Comparison of ENCODE assay signal across 20 mouse cellular contexts in genomic region chr9:96220419-96220818, GRCm38 (mm10). TPM values are rescaled to one million over a fixed set of nuclear protein-coding genes. Genes with fewer than 3 reads are reported as not detected.
DNase-seq lines count a peak whose midpoint lies in the region; ATAC-seq lines count a peak whose summit lies in the region.
"Had no signal": no experiment of that assay in that cellular context is flagged by ENCODE, and none has a peak within 500 bp of the region (broad histone marks: within the 10 kb centered on the region; RNA-seq: fewer than 3 reads in every experiment).

No protein-coding gene starts in this region.

- 0 out of 2 replicates have a peak overlapping the region, but pooled peaks have one; percentile 29 for H3K27ac ChIP-seq in hindbrain, embryonic 10.5 days
- H3K27ac ChIP-seq in hindbrain, embryonic 16.5 days (ENCODE audit: low read depth, low read length) = no peak overlapping the region
- H3K27ac ChIP-seq in liver, embryonic 13.5 days = 0 out of 2 replicates have a peak overlapping the region, but pooled peaks have one; percentile 29
- H3K27ac ChIP-seq: embryonic facial prominence, embryonic 15.5 days; heart, adult 2 months; heart, embryonic 15.5 days; hindbrain, embryonic 15.5 days had no signal

- no peak overlapping the region for H3K4me2 ChIP-seq in hindbrain, embryonic 16.5 days (ENCODE audit: low read length)
- no peak overlapping the region for H3K4me2 ChIP-seq in liver, embryonic 13.5 days
- H3K4me2 ChIP-seq: embryonic facial prominence, embryonic 15.5 days; heart, embryonic 11.5 days; heart, embryonic 15.5 days; hindbrain, embryonic 15.5 days had no signal

- no peaks in the 10 kb centered on the region for H3K36me3 ChIP-seq in hindbrain, embryonic 10.5 days
- no peaks in the 10 kb centered on the region for H3K36me3 ChIP-seq in hindbrain, embryonic 16.5 days (ENCODE audit: control insufficient read depth, insufficient read depth, low read length)
- no peaks in the 10 kb centered on the region for H3K36me3 ChIP-seq in liver, embryonic 13.5 days
- H3K36me3 ChIP-seq: embryonic facial prominence, embryonic 15.5 days; heart, embryonic 15.5 days; hindbrain, embryonic 15.5 days had no signal

- H3K9ac ChIP-seq in hindbrain, embryonic 16.5 days (ENCODE audit: low read depth, low read length) = no peak overlapping the region
- H3K9ac ChIP-seq in liver, embryonic 13.5 days = no peak overlapping the region
- H3K9ac ChIP-seq: embryonic facial prominence, embryonic 15.5 days; heart, embryonic 15.5 days; hindbrain, embryonic 15.5 days had no signal

- H3K4me3 ChIP-seq in hindbrain, embryonic 10.5 days = no peak overlapping the region
- H3K4me3 ChIP-seq in hindbrain, embryonic 16.5 days (ENCODE audit: low read length) = no peak overlapping the region
- H3K4me3 ChIP-seq in liver, embryonic 13.5 days (replicated peaks) = no peak overlapping the region
- H3K4me3 ChIP-seq: embryonic facial prominence, embryonic 15.5 days; erythroblast, embryonic 14.5 days; heart, adult 2 months; heart, embryonic 15.5 days; hindbrain, embryonic 15.5 days had no signal

- no peaks in the 10 kb centered on the region for H3K27me3 ChIP-seq in hindbrain, embryonic 10.5 days (ENCODE audit: insufficient read depth, poor library complexity, severe bottlenecking)
- H3K27me3 ChIP-seq in hindbrain, embryonic 16.5 days (replicated peaks; ENCODE audit: control insufficient read depth, insufficient read depth, low read length) = no peaks in the 10 kb centered on the region
- no peaks in the 10 kb centered on the region for H3K27me3 ChIP-seq in liver, embryonic 13.5 days
- H3K27me3 ChIP-seq: embryonic facial prominence, embryonic 15.5 days; heart, embryonic 15.5 days; hindbrain, embryonic 15.5 days had no signal

- ATAC-seq in hindbrain, embryonic 16.5 days = no peak
- ATAC-seq in liver, embryonic 13.5 days (ENCODE audit: low read depth) = no peak

- peaks cover 11% of the 10 kb centered on the region; the same call in 1 of the 2 replicates for H3K4me1 ChIP-seq in hindbrain, embryonic 10.5 days (replicated peaks)
- no peaks in the 10 kb centered on the region for H3K4me1 ChIP-seq in hindbrain, embryonic 16.5 days (ENCODE audit: control insufficient read depth, insufficient read depth, low read depth, low read length)
- H3K4me1 ChIP-seq in liver, embryonic 13.5 days (replicated peaks) = peaks cover 13% of the 10 kb centered on the region
- H3K4me1 ChIP-seq: hindbrain, embryonic 15.5 days had no signal

- DNase-seq in hindbrain, embryonic 10.5 days (ENCODE audit: low spot score) = no peak
- no peak for DNase-seq in liver, embryonic 13.5 days
- DNase-seq in liver = no peak
- peak; percentile 33 for DNase-seq in retina, postnatal 1 day
- no peak for DNase-seq in layer of hippocampus, postnatal 14 days (ENCODE audit: low spot score in 2 of 2)
- DNase-seq: adrenal gland, adult 8-10 months; adrenal gland, postnatal 36 days; cerebellum, adult 11 months; cerebellum, adult 8-10 months; cerebellum, postnatal 14 days; embryo, embryonic 11 days; gastrocnemius, postnatal 14 days; heart, adult 2 months; heart, postnatal 14 days had no signal

- no peaks in the 10 kb centered on the region for H3K9me3 ChIP-seq in hindbrain, embryonic 10.5 days
- H3K9me3 ChIP-seq in hindbrain, embryonic 16.5 days (ENCODE audit: control insufficient read depth, low read length) = no peaks in the 10 kb centered on the region
- H3K9me3 ChIP-seq in liver, embryonic 13.5 days (replicated peaks) = no peaks in the 10 kb centered on the region
- H3K9me3 ChIP-seq: embryonic facial prominence, embryonic 15.5 days; heart, embryonic 15.5 days; hindbrain, embryonic 15.5 days had no signal

RNA-seq across cellular contexts. Expression of gene Tfdp2, which starts 24.3 kb away (rescaled TPM):
- polyA plus RNA-seq in hindbrain, embryonic 10.5 days (2016; fragmentation: Nextera tagmentation; extraction: Ambion mirVana) = 68.4 and 81.6 TPM in 2 replicates
- 14.9 and 17.1 TPM in 2 replicates for polyA plus RNA-seq in hindbrain, embryonic 16.5 days (2015; fragmentation: Nextera tagmentation; extraction: Ambion mirVana)
- 86.0 and 110 TPM in 2 replicates for polyA plus RNA-seq in liver, embryonic 13.5 days (2015; fragmentation: Nextera tagmentation; extraction: Ambion mirVana)
- total RNA-seq in layer of hippocampus, postnatal 14 days (2021) = 10 to 100 TPM; 28.5 to 28.7 TPM
